Mouse (Mus musculus): ENCODE measurements around the gene Carmil1.

DNA sequence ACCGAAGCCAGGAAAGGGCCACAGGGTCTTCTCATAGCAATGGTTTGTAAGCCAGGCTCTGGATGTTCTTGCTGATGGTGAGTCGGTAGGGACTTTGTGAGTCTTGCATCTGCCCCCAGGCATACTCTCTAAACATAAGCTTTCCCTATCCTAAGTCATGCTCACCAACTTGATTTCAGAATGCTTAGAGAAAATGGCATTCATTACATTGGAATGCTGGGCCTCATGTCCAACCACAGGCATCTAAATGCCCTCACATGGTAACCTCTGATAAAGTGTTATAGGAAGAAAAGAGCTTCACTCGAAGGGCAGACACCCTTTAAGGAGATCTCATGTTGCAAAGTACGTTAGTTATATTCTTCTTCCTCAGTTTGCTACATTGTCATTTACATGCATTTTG lies 262.1 kb downstream of the Carmil1 start:
- TF ChIP-seq CTCF (IDR thresholded peaks at IDR 0.05; ENCODE audit: insufficient read depth, low read depth, low read length) (no peak), POLR2A (IDR thresholded peaks at IDR 0.05; ENCODE audit: insufficient read depth, low read depth, low read length) (no peak)

Measured in olfactory bulb, adult 2 months (tissue).